Mouse (Mus musculus): ENCODE results near the gene Ick.

DNA sequence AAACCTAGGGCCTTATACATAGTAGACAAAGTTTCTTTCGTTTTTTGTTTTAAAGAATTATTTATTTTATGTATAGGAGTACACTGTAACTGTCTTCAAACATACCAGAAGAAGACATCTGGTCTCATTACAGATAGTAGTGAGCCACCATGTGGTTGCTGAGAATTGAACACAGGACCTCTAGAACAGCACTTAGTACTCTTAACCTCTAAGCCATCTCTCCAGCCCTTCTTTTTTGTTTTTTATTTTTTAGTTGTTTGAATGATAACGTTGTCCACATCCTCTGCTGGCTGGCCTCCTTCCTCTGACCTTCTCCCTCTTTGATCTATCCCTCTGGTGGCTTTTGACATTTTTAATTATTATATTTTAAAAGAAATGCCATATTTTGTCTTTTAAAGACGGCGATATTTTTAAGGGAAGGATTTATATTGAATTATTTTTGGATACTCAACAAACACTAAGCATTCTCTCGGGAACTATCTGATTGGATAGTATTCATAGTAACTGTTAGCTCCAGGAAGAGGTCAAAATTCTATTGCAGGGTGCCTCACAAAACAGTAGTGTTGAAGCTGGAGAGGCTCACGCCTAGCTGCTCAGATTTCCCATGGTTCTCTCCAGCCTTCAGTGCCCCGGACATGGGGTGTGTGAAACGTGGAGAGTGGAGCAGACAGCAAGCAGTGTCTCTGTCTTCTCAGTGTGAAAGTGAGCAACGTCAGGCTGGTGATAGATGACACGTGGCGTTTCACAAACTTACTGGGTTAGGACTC, 45.4 kb downstream of the Ick start:
- TF ChIP-seq POLR2A (IDR thresholded peaks at IDR 0.05; ENCODE audit: insufficient read depth, low read depth, low read length) (no peak), CTCF (IDR thresholded peaks at IDR 0.05; ENCODE audit: insufficient read depth, low read depth, low read length) (no peak)
